Mouse (Mus musculus): ENCODE data around the gene Noa1.

The Noa1 gene

GRCm38 (mm10) chr5:77289686-77290085 is 20.2 kb downstream of the Noa1 start:
- no peak for DNase-seq (ENCODE audit: low spot score in 2 of 2)

GRCm38 (mm10) chr5:77287901-77288300 is 22.0 kb downstream of the Noa1 start:
- DNase-seq (ENCODE audit: low spot score in 2 of 2): no peak

GRCm38 (mm10) chr5:77286904-77287303 is 23.0 kb downstream of the Noa1 start:
- no peak for DNase-seq (ENCODE audit: low spot score in 2 of 2)

- DNase-seq (ENCODE audit: low spot score in 2 of 2): no peak
Observed at GRCm38 (mm10) chr5:77285685-77286084, 24.2 kb downstream of the Noa1 start.

- DNase-seq (ENCODE audit: low spot score in 2 of 2): no peak
Observed at GRCm38 (mm10) chr5:77282242-77282641, 27.6 kb downstream of the Noa1 start.

GRCm38 (mm10) chr5:77281518-77282174 is 28.2 kb downstream of the Noa1 start:
- DNase-seq (ENCODE audit: low spot score in 2 of 2): no peak

GRCm38 (mm10) chr5:77277204-77277603 is 32.7 kb downstream of the Noa1 start:
- no peak for DNase-seq (ENCODE audit: low spot score in 2 of 2)

GRCm38 (mm10) chr5:77275950-77276349 is 33.9 kb downstream of the Noa1 start:
- DNase-seq (ENCODE audit: low spot score in 2 of 2): no peak

GRCm38 (mm10) chr5:77273151-77273550 is 36.7 kb downstream of the Noa1 start:
- no peak for DNase-seq (ENCODE audit: low spot score in 2 of 2)

- no peak for DNase-seq (ENCODE audit: low spot score in 2 of 2)
Observed at GRCm38 (mm10) chr5:77269399-77269798, 40.5 kb downstream of the Noa1 start.

GRCm38 (mm10) chr5:77267957-77268624 is 41.8 kb downstream of the Noa1 start:
- no peak for DNase-seq (ENCODE audit: low spot score in 2 of 2)

GRCm38 (mm10) chr5:77267441-77267840 is 42.4 kb downstream of the Noa1 start:
- no peak for DNase-seq (ENCODE audit: low spot score in 2 of 2)

- no peak for DNase-seq (ENCODE audit: low spot score in 2 of 2)
Observed at GRCm38 (mm10) chr5:77266886-77267401, 42.9 kb downstream of the Noa1 start.

- DNase-seq (ENCODE audit: low spot score in 2 of 2): peak; percentile 44 to 60
Observed at GRCm38 (mm10) chr5:77266066-77266885, 43.6 kb downstream of the Noa1 start.

GRCm38 (mm10) chr5:77265671-77266065 is 44.2 kb downstream of the Noa1 start:
- peak; percentile 67 to 76 for DNase-seq (ENCODE audit: low spot score in 2 of 2)

- peak; percentile 83 for DNase-seq (ENCODE audit: low spot score in 2 of 2)
Observed at GRCm38 (mm10) chr5:77265081-77265670, 44.7 kb downstream of the Noa1 start, which contains the start of gene Rest. Gene Rest, plus strand, starts transcription at chr5:77265491.

GRCm38 (mm10) chr5:77262105-77262504 is 47.8 kb downstream of the Noa1 start:
- no peak for DNase-seq (ENCODE audit: low spot score in 2 of 2)

GRCm38 (mm10) chr5:77261137-77261536 is 48.7 kb downstream of the Noa1 start:
- no peak for DNase-seq (ENCODE audit: low spot score in 2 of 2)

GRCm38 (mm10) chr5:77260141-77260540 is 49.7 kb downstream of the Noa1 start:
- no peak for DNase-seq (ENCODE audit: low spot score in 2 of 2)

GRCm38 (mm10) chr5:77259315-77259714 is 50.6 kb downstream of the Noa1 start:
- DNase-seq (ENCODE audit: low spot score in 2 of 2): no peak

- DNase-seq (ENCODE audit: low spot score in 2 of 2): no peak
Observed at GRCm38 (mm10) chr5:77257603-77258002, 52.3 kb downstream of the Noa1 start.

- no peak for DNase-seq (ENCODE audit: low spot score in 2 of 2)
Observed at GRCm38 (mm10) chr5:77254402-77254801, 55.5 kb downstream of the Noa1 start.
